Mouse (Mus musculus): Measurements from ENCODE around the gene Lrrc10. TPM values are rescaled to one million over a fixed set of nuclear protein-coding genes. Genes with fewer than 3 reads are reported as not detected.

The Lrrc10 gene
- polyA plus RNA-seq, 1 experiment from 2014 or later: not detected

DNA sequence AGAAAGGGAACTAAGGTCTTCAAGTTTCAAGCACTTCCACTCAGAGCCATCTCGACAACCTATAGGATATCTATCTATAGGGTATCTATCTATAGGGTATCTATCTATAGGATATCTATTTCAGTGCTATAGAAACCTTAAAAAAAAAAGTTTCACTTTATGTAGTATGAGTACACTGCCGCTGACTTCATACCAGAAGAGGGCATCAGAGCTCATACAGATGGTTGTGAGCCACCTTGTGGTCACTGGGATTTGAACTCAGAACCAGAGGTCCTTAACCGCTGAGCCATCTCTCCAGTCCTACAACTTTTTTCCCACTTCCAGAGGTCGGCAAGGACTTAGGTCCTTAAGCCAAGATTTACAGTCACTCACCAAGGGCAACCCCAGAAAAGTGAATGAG is 10.5 kb downstream of the Lrrc10 start:
- 93% methylated on average over 4 of the region's 4 CpGs for WGBS
- Histone ChIP-seq H3K4me1 (replicated peaks) (peaks cover 6% of the 10 kb centered on the region), H3K4me3 (no peak overlapping the region), H3K27me3 (no peaks in the 10 kb centered on the region), H3K9ac (no peak overlapping the region), H3K27ac (replicated peaks) (no peak overlapping the region), H3K4me2 (no peak overlapping the region), H3K36me3 (peaks cover 97% of the 10 kb centered on the region), H3K9me3 (no peaks in the 10 kb centered on the region)
- ATAC-seq (ENCODE audit: low FRiP score, low read depth): no peak

DNA sequence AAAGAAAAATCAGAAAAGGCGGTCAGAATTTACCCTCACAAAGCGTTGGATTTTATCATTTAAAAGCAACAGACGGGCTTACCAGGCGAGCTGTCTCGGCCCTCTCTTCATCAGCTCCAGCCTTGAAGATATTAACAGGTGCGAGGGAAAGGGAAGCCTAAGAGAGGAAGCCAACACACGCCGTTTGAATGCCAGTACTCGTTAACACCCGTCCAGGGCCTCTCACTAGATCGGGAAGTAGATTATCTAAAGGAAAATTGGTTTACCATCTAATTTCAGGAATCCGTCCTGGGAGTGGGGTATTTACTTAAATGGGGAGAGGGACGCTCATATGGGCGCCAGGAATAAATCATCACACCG is 17.7 kb downstream of the Lrrc10 start:
- no peak for ATAC-seq (ENCODE audit: low FRiP score, low read depth)
- Histone ChIP-seq H3K27ac (replicated peaks) (peak overlapping the region; percentile 90), H3K4me1 (replicated peaks) (peaks cover 13% of the 10 kb centered on the region), H3K9ac (peak overlapping the region; percentile 90), H3K36me3 (peaks cover 40% of the 10 kb centered on the region), H3K9me3 (no peaks in the 10 kb centered on the region), H3K27me3 (no peaks in the 10 kb centered on the region), H3K4me2 (peak overlapping the region; percentile 88), H3K4me3 (peak overlapping the region; percentile 100)
- 3% methylated on average over 15 of the region's 15 CpGs for WGBS

DNA sequence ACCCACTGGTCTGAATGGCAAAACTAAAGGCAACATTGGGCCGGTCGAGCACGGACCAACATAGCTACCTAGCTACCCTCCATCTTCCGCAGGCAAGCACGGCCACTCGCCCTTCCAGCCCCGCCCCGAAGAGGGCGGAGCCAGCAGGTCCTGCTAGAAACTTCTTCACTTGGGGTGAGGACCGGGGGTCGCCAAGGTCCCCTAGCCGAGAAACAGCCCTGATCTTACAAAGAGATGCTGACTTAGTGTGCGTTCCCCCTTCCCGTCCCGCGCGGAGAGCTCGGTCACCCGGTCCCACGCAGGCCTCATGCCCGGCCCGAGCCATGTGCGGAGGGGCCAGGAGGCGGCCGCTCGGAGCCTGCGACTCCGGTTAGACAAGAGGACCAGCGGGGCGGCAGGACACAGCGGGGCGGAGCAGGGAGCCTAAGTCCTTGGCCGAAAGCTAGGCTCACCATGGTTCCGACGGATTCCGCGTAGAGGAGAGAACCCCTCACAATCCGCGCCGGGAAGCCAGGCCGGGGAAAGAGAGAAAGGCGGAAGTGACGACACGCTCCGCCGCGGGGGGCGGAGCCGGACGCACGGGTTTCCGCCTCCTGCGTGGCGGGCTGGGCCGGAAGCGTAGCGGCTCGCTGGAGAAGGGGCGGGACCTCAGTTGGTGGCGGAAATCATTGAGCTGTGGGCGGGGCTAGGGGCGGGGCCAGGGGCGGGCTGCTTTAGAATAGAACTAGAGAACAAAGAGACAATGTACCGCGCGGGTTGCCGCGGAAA is 18.3 kb downstream of the Lrrc10 start, which contains the start of gene Cct2:
Gene Cct2 (minus strand): TSS at position 561 of the 768 bp plus-strand sequence.
- peak within 1 kb of the TSS; percentile 100 for H3K4me3 ChIP-seq
- H3K9ac ChIP-seq: peak within 1 kb of the TSS; percentile 90
- no peaks in the 10 kb centered on the region for H3K9me3 ChIP-seq
- H3K4me1 ChIP-seq (replicated peaks): peaks cover 13% of the 10 kb centered on the region
- H3K36me3 ChIP-seq: peaks cover 36% of the 10 kb centered on the region
- no peaks in the 10 kb centered on the region for H3K27me3 ChIP-seq
- H3K27ac ChIP-seq (replicated peaks): peak within 1 kb of the TSS; percentile 90
- ATAC-seq (ENCODE audit: low FRiP score, low read depth): peak; percentile 94
- WGBS: under 1% methylated on average over 68 of the region's 68 CpGs
- peak within 1 kb of the TSS; percentile 88 for H3K4me2 ChIP-seq

DNA sequence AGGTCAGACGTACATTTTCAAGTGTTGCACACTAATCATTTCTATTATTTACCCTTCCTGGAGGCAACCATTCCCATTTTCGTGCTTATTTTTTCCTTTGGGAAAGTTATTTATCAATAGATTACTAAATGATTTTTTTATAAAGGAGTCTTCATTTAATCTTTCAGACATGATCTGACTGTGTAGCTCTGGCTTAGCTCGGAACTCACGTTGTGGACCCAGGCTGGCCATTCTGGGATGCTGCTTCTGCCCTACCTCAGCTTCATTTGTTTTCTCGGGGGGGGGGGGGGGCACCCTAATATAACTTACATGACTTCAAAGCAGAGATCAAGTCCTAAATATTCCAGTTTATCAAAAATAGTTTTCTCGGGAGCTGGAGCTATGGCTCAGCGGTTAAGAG is 18.9 kb downstream of the Lrrc10 start:
- peak overlapping the region; percentile 90 for H3K27ac ChIP-seq (replicated peaks)
- no peaks in the 10 kb centered on the region for H3K27me3 ChIP-seq
- H3K9ac ChIP-seq: peak overlapping the region; percentile 31; the same call in 1 of the 2 replicates
- H3K9me3 ChIP-seq: no peaks in the 10 kb centered on the region
- WGBS: 7% methylated on average over 7 of the region's 7 CpGs
- ATAC-seq (ENCODE audit: low FRiP score, low read depth): peak; percentile 57; the same call in 1 of the 2 replicates
- H3K4me3 ChIP-seq: peak overlapping the region; percentile 100
- peaks cover 30% of the 10 kb centered on the region for H3K36me3 ChIP-seq
- H3K4me2 ChIP-seq: peak overlapping the region; percentile 88
- H3K4me1 ChIP-seq (replicated peaks): peaks cover 8% of the 10 kb centered on the region

DNA sequence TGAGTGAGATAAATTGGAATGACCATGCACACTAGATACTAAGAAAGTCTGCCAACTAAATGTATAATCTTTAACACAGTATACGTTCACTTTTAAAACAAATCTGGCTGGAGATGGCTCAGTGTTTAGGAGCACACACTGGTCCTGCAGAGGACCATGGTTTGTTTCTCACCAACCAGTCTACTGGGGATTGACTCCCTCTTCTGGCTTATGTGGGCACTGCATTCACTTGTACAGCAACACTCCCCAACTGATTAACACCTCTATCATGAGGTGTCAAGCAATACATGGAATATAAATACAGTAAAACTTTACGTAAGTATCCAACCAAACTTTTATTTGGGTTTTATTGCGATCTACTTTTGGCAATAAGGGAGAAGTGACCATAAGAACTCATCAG is 24.0 kb downstream of the Lrrc10 start:
- Histone ChIP-seq H3K27ac (replicated peaks) (no peak overlapping the region), H3K4me1 (replicated peaks) (no peaks in the 10 kb centered on the region), H3K4me2 (no peak overlapping the region), H3K36me3 (peaks cover 19% of the 10 kb centered on the region), H3K27me3 (no peaks in the 10 kb centered on the region), H3K9ac (no peak overlapping the region), H3K9me3 (no peaks in the 10 kb centered on the region), H3K4me3 (no peak overlapping the region)
- no peak for ATAC-seq (ENCODE audit: low FRiP score, low read depth)
- WGBS: 96% methylated on average over 3 of the region's 3 CpGs

DNA sequence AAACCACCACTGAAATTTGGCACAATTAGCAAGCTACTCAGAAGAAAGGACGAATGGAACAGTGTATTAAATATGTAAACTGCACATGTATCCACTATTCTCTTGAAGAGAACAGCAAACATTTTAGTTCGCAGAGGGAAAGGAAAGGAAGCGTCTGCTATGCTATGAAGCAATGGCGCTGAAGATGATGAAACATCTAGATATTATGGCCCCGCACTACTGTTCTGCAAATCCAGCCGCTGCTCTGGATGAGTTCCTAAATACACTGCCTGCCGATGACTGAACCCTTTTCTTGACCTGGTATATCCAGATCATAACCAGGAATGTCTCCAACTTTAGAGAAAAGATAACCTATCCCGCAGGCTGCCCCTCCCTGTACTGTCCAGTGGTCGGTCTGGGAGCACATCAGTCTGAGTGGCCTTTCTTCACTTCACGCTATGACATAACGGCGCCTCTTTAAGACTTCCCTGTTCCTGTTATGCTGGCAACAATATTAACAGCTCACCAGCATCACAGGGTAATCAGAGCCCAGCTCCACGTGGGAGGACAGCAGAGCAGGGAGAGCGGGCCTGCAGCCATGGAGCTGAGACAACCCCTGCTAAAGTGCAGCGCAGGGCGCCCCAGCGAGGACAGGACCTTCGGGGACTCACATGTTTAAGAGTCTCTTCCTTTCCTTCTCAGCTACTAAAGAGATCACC is 27.2 kb downstream of the Lrrc10 start:
- 93% methylated on average over 18 of the region's 18 CpGs for WGBS

DNA sequence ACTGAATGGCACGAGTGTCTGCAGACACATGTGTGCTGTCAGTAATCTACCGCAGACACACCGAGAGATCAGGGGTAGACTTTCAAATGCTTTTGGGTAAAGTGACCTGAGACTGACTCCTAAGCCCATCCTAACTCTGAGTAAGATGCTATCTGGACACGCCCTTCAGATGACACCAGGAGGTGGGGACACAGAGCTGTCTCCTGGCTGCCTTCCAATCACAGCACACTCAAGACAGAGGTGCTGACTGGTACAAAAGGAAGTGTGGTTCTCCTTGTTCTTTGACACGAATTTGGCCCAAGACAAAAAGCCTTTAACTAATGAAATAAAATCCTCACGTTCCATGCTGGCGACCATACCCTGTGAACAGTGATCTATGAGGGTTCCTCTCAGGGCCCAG is 28.0 kb downstream of the Lrrc10 start:
- no peak overlapping the region for H3K27ac ChIP-seq (replicated peaks)
- WGBS: 78% methylated on average over 7 of the region's 7 CpGs
- no peak for ATAC-seq (ENCODE audit: low FRiP score, low read depth)
- no peaks in the 10 kb centered on the region for H3K4me1 ChIP-seq (replicated peaks)
- no peak overlapping the region for H3K9ac ChIP-seq
- no peaks in the 10 kb centered on the region for H3K27me3 ChIP-seq
- no peak overlapping the region for H3K4me2 ChIP-seq
- no peak overlapping the region for H3K4me3 ChIP-seq
- no peaks in the 10 kb centered on the region for H3K9me3 ChIP-seq
- H3K36me3 ChIP-seq: peaks cover 33% of the 10 kb centered on the region

More for the DNA sequence above, 27.2 kb downstream of the Lrrc10 start:
- H3K27ac ChIP-seq (replicated peaks): no peak overlapping the region
- H3K4me2 ChIP-seq: no peak overlapping the region
- no peak overlapping the region for H3K4me3 ChIP-seq
- no peaks in the 10 kb centered on the region for H3K27me3 ChIP-seq
- ATAC-seq (ENCODE audit: low FRiP score, low read depth): no peak
- H3K9me3 ChIP-seq: no peaks in the 10 kb centered on the region
- H3K9ac ChIP-seq: no peak overlapping the region
- H3K4me1 ChIP-seq (replicated peaks): no peaks in the 10 kb centered on the region
- peaks cover 33% of the 10 kb centered on the region for H3K36me3 ChIP-seq

DNA sequence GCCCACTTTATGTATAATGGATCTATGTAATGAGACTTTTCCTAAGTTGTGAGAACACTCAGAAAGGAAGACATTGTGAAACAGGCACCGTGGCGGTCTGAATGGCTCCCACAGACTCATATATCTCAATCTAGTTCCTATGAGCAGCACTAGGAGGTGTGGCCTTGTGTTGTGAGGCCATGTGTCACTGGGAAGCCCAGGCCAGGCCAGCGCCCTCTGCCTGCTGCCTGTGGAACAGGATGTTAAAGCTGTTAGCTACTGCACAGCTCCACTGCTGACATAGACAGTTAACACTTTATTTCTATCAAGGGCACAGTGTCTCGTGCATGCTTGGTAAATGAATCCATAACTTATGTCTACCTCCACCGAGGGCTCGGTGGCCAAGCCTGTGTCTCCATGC is 33.1 kb downstream of the Lrrc10 start:
- H3K36me3 ChIP-seq: peaks cover 44% of the 10 kb centered on the region
- no peak overlapping the region for H3K4me2 ChIP-seq
- WGBS: 70% methylated on average over 6 of the region's 6 CpGs
- H3K4me1 ChIP-seq (replicated peaks): no peaks in the 10 kb centered on the region
- H3K4me3 ChIP-seq: no peak overlapping the region
- no peaks in the 10 kb centered on the region for H3K27me3 ChIP-seq
- ATAC-seq (ENCODE audit: low FRiP score, low read depth): peak; percentile 27; the same call in 1 of the 2 replicates
- no peaks in the 10 kb centered on the region for H3K9me3 ChIP-seq
- no peak overlapping the region for H3K27ac ChIP-seq (replicated peaks)
- H3K9ac ChIP-seq: no peak overlapping the region

DNA sequence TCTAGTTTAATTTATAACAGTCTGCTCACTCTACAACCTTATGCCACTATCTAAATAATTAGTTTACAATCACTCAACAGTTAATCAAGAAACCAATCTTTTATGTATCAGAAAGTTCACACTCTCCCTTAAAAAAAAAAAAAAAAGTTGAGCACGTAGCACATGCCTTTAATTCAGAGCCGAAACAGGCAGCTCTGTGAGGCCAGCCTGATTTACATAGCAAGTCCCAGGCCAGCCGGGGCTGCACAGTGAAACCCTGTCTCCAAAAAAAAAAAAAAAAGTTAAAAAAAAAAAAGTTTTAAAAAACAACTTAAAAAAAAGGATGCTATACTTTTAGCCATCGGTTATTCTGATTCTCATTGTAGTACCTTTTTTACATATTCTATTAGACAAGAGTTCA is 36.2 kb downstream of the Lrrc10 start:
- H3K27ac ChIP-seq (replicated peaks): no peak overlapping the region
- H3K27me3 ChIP-seq: no peaks in the 10 kb centered on the region
- no peaks in the 10 kb centered on the region for H3K4me1 ChIP-seq (replicated peaks)
- no peak overlapping the region for H3K9ac ChIP-seq
- H3K9me3 ChIP-seq: no peaks in the 10 kb centered on the region
- ATAC-seq (ENCODE audit: low FRiP score, low read depth): no peak
- H3K4me3 ChIP-seq: no peak overlapping the region
- no peak overlapping the region for H3K4me2 ChIP-seq
- 78% methylated on average over 4 of the region's 4 CpGs for WGBS
- H3K36me3 ChIP-seq: peaks cover 40% of the 10 kb centered on the region

DNA sequence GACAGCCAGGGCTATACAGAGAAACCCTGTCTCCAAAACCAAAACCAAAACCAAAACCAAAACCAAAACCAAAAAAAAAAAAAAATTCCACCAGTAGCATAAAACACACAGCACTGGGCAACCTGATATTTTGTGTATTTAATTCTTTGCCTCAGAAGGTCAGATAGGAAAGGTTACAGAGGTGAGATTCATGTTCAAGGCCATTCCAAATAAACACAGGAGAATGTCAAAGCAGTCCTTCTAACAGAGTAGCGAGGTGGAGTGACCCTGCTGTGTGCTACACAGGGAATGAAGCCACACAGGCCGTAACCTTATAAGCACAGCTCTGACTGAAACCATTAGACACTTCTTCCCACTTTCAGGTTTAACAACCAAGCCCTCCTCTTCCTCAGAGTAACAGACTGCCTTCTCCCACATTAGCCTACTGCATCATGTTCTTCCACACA is 36.8 kb downstream of the Lrrc10 start:
- Histone ChIP-seq H3K4me1 (replicated peaks) (no peaks in the 10 kb centered on the region), H3K4me3 (no peak overlapping the region), H3K9me3 (no peaks in the 10 kb centered on the region), H3K4me2 (no peak overlapping the region), H3K9ac (no peak overlapping the region), H3K27ac (replicated peaks) (no peak overlapping the region), H3K27me3 (no peaks in the 10 kb centered on the region), H3K36me3 (peaks cover 34% of the 10 kb centered on the region)
- no peak for ATAC-seq (ENCODE audit: low FRiP score, low read depth)
- 81% methylated on average over 2 of the region's 2 CpGs for WGBS

DNA sequence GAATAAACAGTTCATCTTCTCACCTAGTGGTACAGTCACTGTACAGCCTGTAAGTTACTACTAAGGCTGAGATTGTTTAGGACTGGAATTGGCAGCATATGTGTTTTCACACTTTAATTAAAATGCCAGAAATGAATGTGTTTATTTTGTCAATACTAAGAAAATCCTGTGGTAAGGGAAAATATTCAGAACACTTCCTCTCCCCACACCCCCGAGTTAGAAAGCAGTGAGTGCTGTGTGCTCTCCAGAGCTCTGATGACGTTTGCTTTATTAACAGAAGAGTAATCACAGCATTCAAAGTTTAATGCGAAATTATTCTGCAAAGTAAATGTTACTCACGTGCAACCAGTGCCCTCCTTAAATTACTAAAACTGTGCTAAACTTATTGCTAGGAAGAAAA is 44.5 kb downstream of the Lrrc10 start:
- Histone ChIP-seq H3K36me3 (peaks cover 2% of the 10 kb centered on the region; the same call in 1 of the 2 replicates), H3K4me2 (no peak overlapping the region), H3K4me1 (replicated peaks) (peaks cover 11% of the 10 kb centered on the region), H3K27ac (replicated peaks) (no peak overlapping the region), H3K27me3 (no peaks in the 10 kb centered on the region), H3K9ac (no peak overlapping the region), H3K9me3 (no peaks in the 10 kb centered on the region), H3K4me3 (no peak overlapping the region)
- no peak for ATAC-seq (ENCODE audit: low FRiP score, low read depth)
- whole genome bisulfite sequencing: 74% methylated on average over 4 of the region's 4 CpGs

Measured in hindbrain, embryonic 15.5 days (tissue).